Mouse (Mus musculus): ENCODE data around the gene Tspan1. TPM values are rescaled to one million over a fixed set of nuclear protein-coding genes. Genes with fewer than 3 reads are reported as not detected.

The Tspan1 gene
- polyA plus RNA-seq, 1 experiment from 2014 or later = 16.5 TPM

DNA sequence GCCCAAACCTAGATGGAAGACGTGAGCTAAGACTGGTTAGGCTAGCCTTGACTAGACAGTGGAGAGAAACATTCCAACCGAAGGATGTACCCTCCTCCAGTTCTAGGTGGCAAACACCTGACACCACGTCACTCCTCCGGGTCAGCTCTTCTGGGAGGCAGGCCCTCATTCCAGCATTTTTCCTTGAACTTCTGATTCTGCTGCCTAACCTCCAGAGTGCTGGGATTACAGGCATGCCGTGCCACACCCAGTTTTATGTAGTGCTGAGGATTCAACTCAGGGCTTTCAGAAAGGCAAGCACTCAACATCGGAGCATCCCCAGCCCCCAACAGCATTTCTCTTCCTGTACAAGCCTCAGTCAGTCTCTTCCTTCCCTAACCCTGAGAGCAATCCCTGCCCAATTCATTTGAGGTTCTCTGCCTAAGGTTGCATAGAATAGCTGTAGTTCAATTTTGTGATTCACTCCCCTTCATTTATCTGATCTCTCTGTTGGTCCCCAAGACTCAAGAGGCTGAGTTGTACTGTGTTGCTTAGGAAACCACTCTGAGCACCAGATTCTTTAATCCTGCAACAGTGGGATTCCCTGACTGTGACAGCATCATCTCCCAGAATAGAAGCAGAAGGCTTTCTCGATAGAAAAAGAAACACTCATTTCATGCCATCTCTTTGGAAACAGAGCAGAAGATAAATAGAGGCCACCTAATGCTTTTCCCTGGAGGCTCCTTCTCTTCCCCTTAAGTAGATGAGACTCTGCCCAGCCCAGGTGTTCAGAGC, 26.4 kb downstream of the Tspan1 start:
- Histone ChIP-seq H3K27me3 (ENCODE audit: insufficient read depth, low read length) (no peaks in the 10 kb centered on the region), H3K4me1 (replicated peaks; ENCODE audit: insufficient read depth, low read length) (no peaks in the 10 kb centered on the region), H3K9ac (ENCODE audit: low read depth, low read length) (no peak overlapping the region), H3K4me2 (ENCODE audit: low read length) (no peak overlapping the region), H3K9me3 (replicated peaks; ENCODE audit: low read length) (no peaks in the 10 kb centered on the region), H3K36me3 (ENCODE audit: insufficient read depth, low read length) (no peaks in the 10 kb centered on the region), H3K27ac (no peak overlapping the region), H3K4me3 (replicated peaks; ENCODE audit: low read depth, low read length) (no peak overlapping the region)
- no peak for ATAC-seq (replicated peaks; ENCODE audit: low FRiP score, low read depth)
- no peak for TF ChIP-seq CTCF (IDR thresholded peaks at IDR 0.05; ENCODE audit: low read depth)
- DNase-seq (ENCODE audit: low spot score) = no peak
- 64% methylated on average over 7 of the region's 7 CpGs for WGBS

GRCm38 (mm10) chr4:116137421-116137996, 29.9 kb downstream of the Tspan1 start:
- H3K9me3 ChIP-seq (replicated peaks; ENCODE audit: low read length) = no peaks in the 10 kb centered on the region
- H3K36me3 ChIP-seq (ENCODE audit: insufficient read depth, low read length) = no peaks in the 10 kb centered on the region
- H3K4me3 ChIP-seq (replicated peaks; ENCODE audit: low read depth, low read length) = no peak overlapping the region
- no peaks in the 10 kb centered on the region for H3K4me1 ChIP-seq (replicated peaks; ENCODE audit: insufficient read depth, low read length)
- 61% methylated on average over 13 of the region's 13 CpGs for WGBS
- H3K9ac ChIP-seq (ENCODE audit: low read depth, low read length) = no peak overlapping the region
- H3K27ac ChIP-seq = no peak overlapping the region
- DNase-seq (ENCODE audit: low spot score) (no peak), ATAC-seq (replicated peaks; ENCODE audit: low FRiP score, low read depth) (no peak)
- H3K27me3 ChIP-seq (ENCODE audit: insufficient read depth, low read length) = no peaks in the 10 kb centered on the region
- H3K4me2 ChIP-seq (ENCODE audit: low read length) = no peak overlapping the region
- TF ChIP-seq CTCF (IDR thresholded peaks at IDR 0.05; ENCODE audit: low read depth) = no peak

DNA sequence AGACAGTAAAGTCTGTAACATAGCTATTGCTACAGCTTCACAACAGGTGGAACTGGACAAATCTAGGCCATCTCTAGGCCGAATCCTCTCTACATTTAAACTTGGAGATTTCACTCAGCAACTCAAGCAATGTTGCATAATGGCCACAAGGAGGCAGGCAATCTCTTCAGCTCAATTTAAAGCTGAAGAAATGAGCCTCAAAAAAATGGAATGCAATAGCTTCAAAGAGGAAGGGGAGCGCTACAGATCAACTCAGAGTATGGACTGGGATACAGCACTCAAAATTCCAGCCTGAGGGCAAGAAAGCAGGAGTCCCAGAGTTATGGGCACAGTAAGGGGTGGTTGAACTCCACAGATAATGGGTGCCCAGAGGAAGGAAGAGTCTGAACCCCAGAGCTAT, 32.4 kb downstream of the Tspan1 start:
- Histone ChIP-seq H3K4me1 (replicated peaks; ENCODE audit: insufficient read depth, low read length) (no peaks in the 10 kb centered on the region), H3K4me2 (ENCODE audit: low read length) (no peak overlapping the region), H3K27me3 (ENCODE audit: insufficient read depth, low read length) (no peaks in the 10 kb centered on the region), H3K36me3 (ENCODE audit: insufficient read depth, low read length) (no peaks in the 10 kb centered on the region), H3K27ac (no peak overlapping the region), H3K9ac (ENCODE audit: low read depth, low read length) (no peak overlapping the region), H3K4me3 (replicated peaks; ENCODE audit: low read depth, low read length) (no peak overlapping the region), H3K9me3 (replicated peaks; ENCODE audit: low read length) (no peaks in the 10 kb centered on the region)
- 25% methylated on average over 2 of the region's 2 CpGs for WGBS
- TF ChIP-seq CTCF (IDR thresholded peaks at IDR 0.05; ENCODE audit: low read depth) = peak; percentile 91
- DNase-seq (ENCODE audit: low spot score) = peak; percentile 86
- ATAC-seq (replicated peaks; ENCODE audit: low FRiP score, low read depth) = no peak

DNA sequence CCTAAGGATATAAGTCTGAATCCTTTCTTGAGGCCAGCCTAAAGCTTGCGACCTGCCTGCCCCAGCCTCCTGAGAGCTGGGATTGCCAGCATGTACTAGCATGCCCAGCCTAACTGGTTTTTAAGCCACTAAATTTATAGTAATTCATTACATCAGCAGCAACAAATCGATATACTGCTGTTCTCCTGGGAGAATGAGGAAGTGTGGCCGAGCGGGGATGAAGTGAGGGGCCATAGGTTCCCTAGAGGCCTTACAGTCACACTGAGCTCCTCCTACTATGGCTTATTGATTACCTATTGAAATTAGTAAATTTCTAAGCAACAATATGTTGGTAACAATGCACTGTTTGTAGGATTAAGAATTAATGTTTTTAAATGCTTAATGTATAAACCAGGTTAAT, 34.3 kb downstream of the Tspan1 start:
- 69% methylated on average over 4 of the region's 4 CpGs for WGBS
- Histone ChIP-seq H3K9me3 (replicated peaks; ENCODE audit: low read length) (no peaks in the 10 kb centered on the region), H3K4me2 (ENCODE audit: low read length) (no peak overlapping the region), H3K4me3 (replicated peaks; ENCODE audit: low read depth, low read length) (no peak overlapping the region), H3K27me3 (ENCODE audit: insufficient read depth, low read length) (no peaks in the 10 kb centered on the region), H3K4me1 (replicated peaks; ENCODE audit: insufficient read depth, low read length) (no peaks in the 10 kb centered on the region), H3K27ac (no peak overlapping the region), H3K9ac (ENCODE audit: low read depth, low read length) (no peak overlapping the region), H3K36me3 (ENCODE audit: insufficient read depth, low read length) (no peaks in the 10 kb centered on the region)
- TF ChIP-seq CTCF (IDR thresholded peaks at IDR 0.05; ENCODE audit: low read depth) = no peak
- no peak for DNase-seq (ENCODE audit: low spot score)
- ATAC-seq (replicated peaks; ENCODE audit: low FRiP score, low read depth) = no peak

DNA sequence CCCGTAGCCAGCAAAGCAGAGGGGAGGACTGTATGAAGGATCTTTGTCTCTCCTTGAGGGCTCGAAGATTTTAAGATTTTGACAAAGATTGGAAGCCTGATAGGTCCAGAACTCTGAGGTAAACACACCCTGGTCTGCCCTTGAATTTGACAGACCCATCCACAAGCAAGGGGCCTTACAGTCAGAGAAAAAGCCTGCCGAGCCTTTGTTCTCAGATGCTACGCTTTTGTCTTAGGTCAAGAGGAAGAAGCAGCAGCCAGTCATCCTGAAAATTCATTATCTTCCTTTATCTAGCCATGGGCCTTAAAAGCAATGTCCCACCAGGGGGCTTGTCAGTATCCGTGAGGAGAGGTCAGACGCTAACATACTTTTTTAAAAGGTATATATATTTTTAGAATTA, 39.4 kb downstream of the Tspan1 start:
- DNase-seq (ENCODE audit: low spot score) = no peak
- Histone ChIP-seq H3K27ac (no peak overlapping the region), H3K9me3 (replicated peaks; ENCODE audit: low read length) (no peaks in the 10 kb centered on the region), H3K4me2 (ENCODE audit: low read length) (no peak overlapping the region), H3K4me1 (replicated peaks; ENCODE audit: insufficient read depth, low read length) (0 out of 2 replicates have a peak, but pooled peaks cover 3% of the 10 kb centered on the region), H3K4me3 (replicated peaks; ENCODE audit: low read depth, low read length) (no peak overlapping the region), H3K36me3 (ENCODE audit: insufficient read depth, low read length) (no peaks in the 10 kb centered on the region), H3K9ac (ENCODE audit: low read depth, low read length) (no peak overlapping the region), H3K27me3 (ENCODE audit: insufficient read depth, low read length) (no peaks in the 10 kb centered on the region)
- no peak for TF ChIP-seq CTCF (IDR thresholded peaks at IDR 0.05; ENCODE audit: low read depth)
- 74% methylated on average over 6 of the region's 6 CpGs for WGBS
- no peak for ATAC-seq (replicated peaks; ENCODE audit: low FRiP score, low read depth)

DNA sequence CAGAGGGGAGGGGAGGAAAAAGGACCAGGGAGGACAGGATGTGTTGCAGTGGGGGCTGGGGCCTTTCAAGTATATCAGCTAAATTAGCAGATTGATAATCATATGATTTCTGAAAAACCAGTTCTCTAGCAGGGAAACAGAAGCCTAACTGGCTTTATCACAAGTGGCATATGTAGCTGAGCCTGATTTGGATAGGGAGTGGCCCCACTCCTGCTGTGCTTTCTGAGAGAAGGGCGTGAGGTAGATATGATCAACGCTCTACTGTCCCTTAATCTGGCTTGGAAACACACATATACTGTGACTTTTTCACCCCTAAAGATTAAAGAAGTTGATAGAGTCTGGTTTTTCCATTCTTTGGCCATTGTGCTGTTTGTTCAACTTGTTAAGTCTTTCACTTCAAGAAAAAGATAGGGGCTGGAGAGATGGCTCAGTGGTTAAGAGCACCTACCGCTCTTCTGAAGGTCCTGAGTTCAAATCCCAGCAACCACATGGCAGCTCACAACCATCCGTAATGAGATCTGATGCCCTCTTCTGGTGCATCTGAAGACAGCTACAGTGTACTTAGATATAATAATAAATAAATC, 41.5 kb downstream of the Tspan1 start:
- no peaks in the 10 kb centered on the region for H3K36me3 ChIP-seq (ENCODE audit: insufficient read depth, low read length)
- WGBS = 92% methylated on average over 4 of the region's 4 CpGs
- H3K4me1 ChIP-seq (replicated peaks; ENCODE audit: insufficient read depth, low read length) = 0 out of 2 replicates have a peak, but pooled peaks cover 6% of the 10 kb centered on the region
- TF ChIP-seq CTCF (IDR thresholded peaks at IDR 0.05; ENCODE audit: low read depth) = no peak
- H3K9ac ChIP-seq (ENCODE audit: low read depth, low read length) = no peak overlapping the region
- no peak overlapping the region for H3K4me3 ChIP-seq (replicated peaks; ENCODE audit: low read depth, low read length)
- H3K9me3 ChIP-seq (replicated peaks; ENCODE audit: low read length) = no peaks in the 10 kb centered on the region
- DNase-seq (ENCODE audit: low spot score) (no peak), ATAC-seq (replicated peaks; ENCODE audit: low FRiP score, low read depth) (no peak)
- H3K4me2 ChIP-seq (ENCODE audit: low read length) = no peak overlapping the region
- no peaks in the 10 kb centered on the region for H3K27me3 ChIP-seq (ENCODE audit: insufficient read depth, low read length)
- no peak overlapping the region for H3K27ac ChIP-seq
